Mouse (Mus musculus): ENCODE results near the gene Btbd11. TPM values are rescaled to one million over a fixed set of nuclear protein-coding genes. Genes with fewer than 3 reads are reported as not detected.

Btbd11 gene
- polyA plus RNA-seq, 1 experiment from 2014 or later, result 4.7 TPM

- no peak overlapping the region for H3K27ac ChIP-seq (replicated peaks)
- WGBS, result 91% methylated on average over 5 of the region's 5 CpGs
- no peaks in the 10 kb centered on the region for H3K9me3 ChIP-seq (replicated peaks)
- no peak for DNase-seq (ENCODE audit: low spot score)
- H3K4me3 ChIP-seq, result no peak overlapping the region
- H3K36me3 ChIP-seq, result no peaks in the 10 kb centered on the region
- H3K4me1 ChIP-seq, result peaks cover 23% of the 10 kb centered on the region
- H3K27me3 ChIP-seq (ENCODE audit: low read depth, poor library complexity, severe bottlenecking), result no peaks in the 10 kb centered on the region
These were observed 111.3 kb downstream of the Btbd11 start for GRCm38 (mm10) chr10:85497931-85498330.

GRCm38 (mm10) chr10:85500573-85501155 lies 114.0 kb downstream of the Btbd11 start:
- 74% methylated on average over 9 of the region's 9 CpGs for WGBS
- no peak for DNase-seq (ENCODE audit: low spot score)
- no peak overlapping the region for H3K4me3 ChIP-seq
- H3K36me3 ChIP-seq, result no peaks in the 10 kb centered on the region
- H3K27ac ChIP-seq (replicated peaks), result no peak overlapping the region
- H3K9me3 ChIP-seq (replicated peaks), result no peaks in the 10 kb centered on the region
- peaks cover 26% of the 10 kb centered on the region for H3K4me1 ChIP-seq
- H3K27me3 ChIP-seq (ENCODE audit: low read depth, poor library complexity, severe bottlenecking), result no peaks in the 10 kb centered on the region

- Histone ChIP-seq H3K4me1 (peaks cover 26% of the 10 kb centered on the region), H3K27ac (replicated peaks) (no peak overlapping the region), H3K9me3 (replicated peaks) (no peaks in the 10 kb centered on the region), H3K27me3 (ENCODE audit: low read depth, poor library complexity, severe bottlenecking) (no peaks in the 10 kb centered on the region), H3K4me3 (no peak overlapping the region), H3K36me3 (no peaks in the 10 kb centered on the region)
- 57% methylated on average over 5 of the region's 5 CpGs for WGBS
- DNase-seq (ENCODE audit: low spot score), result no peak
These were observed 115.5 kb downstream of the Btbd11 start for GRCm38 (mm10) chr10:85501966-85502566.

- Histone ChIP-seq H3K36me3 (no peaks in the 10 kb centered on the region), H3K27me3 (ENCODE audit: low read depth, poor library complexity, severe bottlenecking) (no peaks in the 10 kb centered on the region), H3K27ac (replicated peaks) (no peak overlapping the region), H3K4me1 (peaks cover 26% of the 10 kb centered on the region), H3K4me3 (no peak overlapping the region), H3K9me3 (replicated peaks) (no peaks in the 10 kb centered on the region)
- WGBS, result 81% methylated on average over 9 of the region's 9 CpGs
- DNase-seq (ENCODE audit: low spot score), result no peak
These were observed 116.0 kb downstream of the Btbd11 start for GRCm38 (mm10) chr10:85502656-85503055.

GRCm38 (mm10) chr10:85503453-85503852 lies 116.8 kb downstream of the Btbd11 start:
- H3K9me3 ChIP-seq (replicated peaks), result no peaks in the 10 kb centered on the region
- 95% methylated on average over 7 of the region's 7 CpGs for WGBS
- H3K4me1 ChIP-seq, result peaks cover 26% of the 10 kb centered on the region
- no peaks in the 10 kb centered on the region for H3K36me3 ChIP-seq
- H3K27me3 ChIP-seq (ENCODE audit: low read depth, poor library complexity, severe bottlenecking), result no peaks in the 10 kb centered on the region
- no peak overlapping the region for H3K4me3 ChIP-seq
- peak overlapping the region; percentile 52; the same call in 1 of the 2 replicates for H3K27ac ChIP-seq (replicated peaks)
- DNase-seq (ENCODE audit: low spot score), result no peak

- WGBS, result 77% methylated on average over 7 of the region's 7 CpGs
- Histone ChIP-seq H3K27me3 (ENCODE audit: low read depth, poor library complexity, severe bottlenecking) (no peaks in the 10 kb centered on the region), H3K4me3 (no peak overlapping the region), H3K36me3 (no peaks in the 10 kb centered on the region), H3K9me3 (replicated peaks) (no peaks in the 10 kb centered on the region), H3K27ac (replicated peaks) (no peak overlapping the region), H3K4me1 (peaks cover 23% of the 10 kb centered on the region)
- DNase-seq (ENCODE audit: low spot score), result no peak
These were observed 120.8 kb downstream of the Btbd11 start for GRCm38 (mm10) chr10:85507270-85508050.

- Histone ChIP-seq H3K9me3 (replicated peaks) (no peaks in the 10 kb centered on the region), H3K27ac (replicated peaks) (no peak overlapping the region), H3K4me3 (no peak overlapping the region), H3K4me1 (peaks cover 21% of the 10 kb centered on the region), H3K27me3 (ENCODE audit: low read depth, poor library complexity, severe bottlenecking) (no peaks in the 10 kb centered on the region), H3K36me3 (no peaks in the 10 kb centered on the region)
- WGBS, result 72% methylated on average over 5 of the region's 5 CpGs
- DNase-seq (ENCODE audit: low spot score), result no peak
These were observed 121.7 kb downstream of the Btbd11 start for GRCm38 (mm10) chr10:85508193-85508794.

- H3K4me3 ChIP-seq, result no peak overlapping the region
- no peaks in the 10 kb centered on the region for H3K9me3 ChIP-seq (replicated peaks)
- no peaks in the 10 kb centered on the region for H3K27me3 ChIP-seq (ENCODE audit: low read depth, poor library complexity, severe bottlenecking)
- H3K4me1 ChIP-seq, result peaks cover 21% of the 10 kb centered on the region
- H3K36me3 ChIP-seq, result no peaks in the 10 kb centered on the region
- no peak overlapping the region for H3K27ac ChIP-seq (replicated peaks)
- 84% methylated on average over 1 of the region's 1 CpGs for WGBS
- no peak for DNase-seq (ENCODE audit: low spot score)
These were observed 122.4 kb downstream of the Btbd11 start for GRCm38 (mm10) chr10:85509000-85509399.

- no peaks in the 10 kb centered on the region for H3K36me3 ChIP-seq
- H3K27ac ChIP-seq (replicated peaks), result no peak overlapping the region
- H3K27me3 ChIP-seq (ENCODE audit: low read depth, poor library complexity, severe bottlenecking), result no peaks in the 10 kb centered on the region
- 10% methylated on average over 3 of the region's 3 CpGs for WGBS
- H3K4me1 ChIP-seq, result peaks cover 18% of the 10 kb centered on the region
- DNase-seq (ENCODE audit: low spot score), result no peak
- H3K4me3 ChIP-seq, result no peak overlapping the region
- no peaks in the 10 kb centered on the region for H3K9me3 ChIP-seq (replicated peaks)
These were observed 123.7 kb downstream of the Btbd11 start for GRCm38 (mm10) chr10:85510329-85510728.

GRCm38 (mm10) chr10:85512808-85513207 lies 126.2 kb downstream of the Btbd11 start:
- no peaks in the 10 kb centered on the region for H3K27me3 ChIP-seq (ENCODE audit: low read depth, poor library complexity, severe bottlenecking)

GRCm38 (mm10) chr10:85517223-85518110 lies 130.9 kb downstream of the Btbd11 start:
- WGBS, result 84% methylated on average over 13 of the region's 13 CpGs
- DNase-seq (ENCODE audit: low spot score), result no peak
- H3K4me1 ChIP-seq, result no peaks in the 10 kb centered on the region
- no peaks in the 10 kb centered on the region for H3K9me3 ChIP-seq (replicated peaks)
- no peaks in the 10 kb centered on the region for H3K27me3 ChIP-seq (ENCODE audit: low read depth, poor library complexity, severe bottlenecking)
- H3K36me3 ChIP-seq, result no peaks in the 10 kb centered on the region
- H3K27ac ChIP-seq (replicated peaks), result no peak overlapping the region
- H3K4me3 ChIP-seq, result no peak overlapping the region

More at GRCm38 (mm10) chr10:85512808-85513207, 126.2 kb downstream of the Btbd11 start:
- WGBS, result 79% methylated on average over 5 of the region's 5 CpGs
- Histone ChIP-seq H3K36me3 (no peaks in the 10 kb centered on the region), H3K9me3 (replicated peaks) (no peaks in the 10 kb centered on the region), H3K4me1 (peaks cover 18% of the 10 kb centered on the region), H3K27ac (replicated peaks) (no peak overlapping the region), H3K4me3 (no peak overlapping the region)
- no peak for DNase-seq (ENCODE audit: low spot score)

- 90% methylated on average over 6 of the region's 6 CpGs for WGBS
- no peaks in the 10 kb centered on the region for H3K9me3 ChIP-seq (replicated peaks)
- no peaks in the 10 kb centered on the region for H3K27me3 ChIP-seq (ENCODE audit: low read depth, poor library complexity, severe bottlenecking)
- no peak overlapping the region for H3K27ac ChIP-seq (replicated peaks)
- no peak overlapping the region for H3K4me3 ChIP-seq
- H3K4me1 ChIP-seq, result no peaks in the 10 kb centered on the region
- DNase-seq (ENCODE audit: low spot score), result no peak
- no peaks in the 10 kb centered on the region for H3K36me3 ChIP-seq
These were observed 131.4 kb downstream of the Btbd11 start for GRCm38 (mm10) chr10:85518111-85518409.
